Mouse (Mus musculus) small intestine, adult 2 months (tissue): ENCODE results near the gene Cpn1.

ENCODE experiments used
- CTCF ChIP-seq: fragments of 200-500 bp; IDR thresholded peaks from 2 replicates; pipeline ENCODE4 v1.5.1; 2012; ENCODE audit warnings: low read depth, mild to moderate bottlenecking, control low read depth, inconsistent platforms, low read length, moderate library complexity, mixed read lengths; ENCODE audit not compliant: insufficient replicate concordance, insufficient read length; ENCODE audit errors: extremely low read depth
- POLR2A ChIP-seq: fragments of 200-500 bp; IDR thresholded peaks from 2 replicates; pipeline ENCODE4 v1.6.1; 2012; ENCODE audit warnings: low read depth, mild to moderate bottlenecking, control low read depth, inconsistent platforms, low read length, moderate library complexity

DNA sequence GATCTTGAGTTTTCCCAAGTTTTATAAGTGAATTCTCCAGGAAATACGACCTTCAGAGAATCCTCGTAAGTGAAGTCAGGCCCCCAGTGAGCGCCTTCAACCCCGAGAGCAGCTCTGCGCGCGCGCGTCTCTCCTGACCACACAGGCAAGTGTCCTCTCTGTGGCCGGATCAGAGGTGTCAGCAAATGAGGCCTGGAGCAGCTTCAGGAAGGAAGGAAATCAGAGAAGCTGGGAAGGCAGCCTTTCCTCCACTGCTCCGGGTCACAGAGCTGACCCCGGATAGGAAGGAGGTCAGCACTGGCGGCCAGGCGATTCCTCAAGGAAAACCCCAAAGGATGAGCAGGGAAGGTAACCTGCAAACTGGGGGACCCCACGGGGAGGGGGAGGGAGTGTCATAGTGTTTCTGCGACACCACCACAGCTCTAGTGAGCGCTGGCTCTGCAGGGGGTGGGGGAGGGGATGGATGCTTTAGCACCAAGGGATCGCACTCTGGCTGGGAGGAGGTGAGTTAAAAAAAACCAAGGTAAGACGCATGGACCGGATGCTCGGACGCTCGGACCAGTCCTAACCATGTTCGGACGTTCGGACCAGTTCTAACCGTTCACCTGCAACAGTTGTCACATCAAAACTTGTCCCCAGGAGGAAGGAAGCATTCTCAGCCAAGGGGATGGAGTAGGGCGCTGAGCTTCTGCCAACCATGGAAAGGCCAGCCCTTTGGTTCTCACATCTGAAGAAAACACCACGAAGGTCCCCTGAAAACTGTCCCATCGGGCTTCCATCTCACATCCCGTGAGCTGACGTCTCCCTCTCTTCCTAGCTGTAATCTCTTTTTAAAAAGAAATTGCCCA, 65.7 kb downstream of the Cpn1 start:
- TF ChIP-seq CTCF (no peak), POLR2A (no peak; the same call in 1 of the 2 replicates)
